Mouse (Mus musculus) thymus, adult 2 months (tissue): ENCODE measurements around the gene Caprin1. TPM values are rescaled to one million over a fixed set of nuclear protein-coding genes. Genes with fewer than 3 reads are reported as not detected.

Experiments
- DNase-seq: peaks from one replicate; pipeline ENCODE4 v3.0.0; 2021
- H3K27ac ChIP-seq: fragments of 200-500 bp; 2 replicates; pipeline ENCODE4 v1.5.1; 2012; ENCODE audit warnings: low read length, control low read depth; ENCODE audit not compliant: control insufficient read depth, insufficient read depth
- H3K27me3 ChIP-seq: fragments of 200-500 bp; 2 replicates; pipeline ENCODE4 v1.6.1; 2012; ENCODE audit warnings: mild to moderate bottlenecking, low read length, moderate library complexity, mixed read lengths; ENCODE audit not compliant: control insufficient read depth, insufficient read depth
- H3K36me3 ChIP-seq: fragments of 200-500 bp; 2 replicates; pipeline ENCODE4 v1.6.1; 2012; ENCODE audit warnings: mild to moderate bottlenecking, low read length, moderate library complexity; ENCODE audit not compliant: control insufficient read depth, insufficient read depth
- H3K4me1 ChIP-seq: fragments of 200-500 bp; replicated peaks from 2 replicates; pipeline ENCODE4 v1.6.1; 2012; ENCODE audit warnings: low read length; ENCODE audit not compliant: control insufficient read depth, insufficient read depth
- H3K4me3 ChIP-seq: fragments of 200-500 bp; 2 replicates; pipeline ENCODE4 v1.5.1; 2012; ENCODE audit warnings: mild to moderate bottlenecking, low read length, control low read depth, moderate library complexity; ENCODE audit not compliant: control insufficient read depth, insufficient read depth
- CTCF ChIP-seq: fragments of 200-500 bp; IDR thresholded peaks from 2 replicates; pipeline ENCODE4 v1.5.1; 2012; ENCODE audit warnings: mild to moderate bottlenecking, control low read depth, low read length, moderate library complexity, borderline replicate concordance; ENCODE audit not compliant: control insufficient read depth, poor library complexity, insufficient read depth; ENCODE audit errors: extremely low read depth
- POLR2A ChIP-seq: fragments of 200-500 bp; IDR thresholded peaks from 2 replicates; pipeline ENCODE4 v1.6.1; 2012; ENCODE audit warnings: mild to moderate bottlenecking, low read length, control low read depth, moderate library complexity; ENCODE audit not compliant: control insufficient read depth, poor library complexity, insufficient read depth; ENCODE audit errors: extremely low read depth
- WGBS: fragments of 180-500 bp; shearing (Covaris S2); methylation state at CpG from one replicate; pipeline ENCODE4 v1.1.7; 2018; 5-methylcytosine and 5-hydroxymethylcytosine counted together
- polyA plus RNA-seq: library from polyadenylated mRNA; depleted of rRNA; stranded (reverse); fragments of >200 nt; gene quantifications from 2 replicates; pipeline ENCODE4 v1.2.3, GENCODE M21; 2012

The Caprin1 gene
- polyA plus RNA-seq, 1 experiment = 182 TPM

GRCm38 (mm10) chr2:103837166-103837565 lies 39.7 kb upstream of the Caprin1 start:
- TF ChIP-seq CTCF (no peak), POLR2A (no peak)
- Histone ChIP-seq H3K27ac (no peak overlapping the region), H3K27me3 (no peaks in the 10 kb centered on the region), H3K36me3 (no peaks in the 10 kb centered on the region), H3K4me3 (no peak overlapping the region), H3K4me1 (no peaks in the 10 kb centered on the region)
- no peak for DNase-seq
- WGBS = 92% methylated on average over 4 of the region's 4 CpGs

- no peaks in the 10 kb centered on the region for H3K36me3 ChIP-seq
- no peak for DNase-seq
- H3K4me1 ChIP-seq = no peaks in the 10 kb centered on the region
- H3K4me3 ChIP-seq = no peak overlapping the region
- TF ChIP-seq CTCF (no peak), POLR2A (no peak)
- no peak overlapping the region for H3K27ac ChIP-seq
- no peaks in the 10 kb centered on the region for H3K27me3 ChIP-seq
- WGBS = 89% methylated on average over 11 of the region's 11 CpGs
Measured at GRCm38 (mm10) chr2:103835614-103836395, 38.4 kb upstream of the Caprin1 start.

- no peaks in the 10 kb centered on the region for H3K4me1 ChIP-seq
- H3K27me3 ChIP-seq = no peaks in the 10 kb centered on the region
- DNase-seq = no peak
- 56% methylated on average over 3 of the region's 3 CpGs for WGBS
- no peak overlapping the region for H3K4me3 ChIP-seq
- H3K27ac ChIP-seq = no peak overlapping the region
- TF ChIP-seq CTCF = no peak
- TF ChIP-seq POLR2A = no peak
- no peaks in the 10 kb centered on the region for H3K36me3 ChIP-seq
Measured at GRCm38 (mm10) chr2:103833816-103834445, 36.5 kb upstream of the Caprin1 start.

GRCm38 (mm10) chr2:103832899-103833298 lies 35.5 kb upstream of the Caprin1 start:
- 86% methylated on average over 5 of the region's 5 CpGs for WGBS
- no peak overlapping the region for H3K4me3 ChIP-seq
- no peak for DNase-seq
- H3K27ac ChIP-seq = no peak overlapping the region
- no peaks in the 10 kb centered on the region for H3K4me1 ChIP-seq
- H3K27me3 ChIP-seq = no peaks in the 10 kb centered on the region
- no peaks in the 10 kb centered on the region for H3K36me3 ChIP-seq
- TF ChIP-seq CTCF (no peak), POLR2A (no peak)

GRCm38 (mm10) chr2:103828900-103829299 lies 31.5 kb upstream of the Caprin1 start:
- Histone ChIP-seq H3K27ac (no peak overlapping the region), H3K4me3 (no peak overlapping the region), H3K27me3 (no peaks in the 10 kb centered on the region), H3K36me3 (no peaks in the 10 kb centered on the region), H3K4me1 (no peaks in the 10 kb centered on the region)
- no peak for DNase-seq
- TF ChIP-seq CTCF (no peak), POLR2A (no peak)

GRCm38 (mm10) chr2:103824916-103825315 lies 27.5 kb upstream of the Caprin1 start:
- no peaks in the 10 kb centered on the region for H3K4me1 ChIP-seq
- H3K4me3 ChIP-seq = no peak overlapping the region
- TF ChIP-seq POLR2A = no peak
- no peak for TF ChIP-seq CTCF
- H3K27ac ChIP-seq = no peak overlapping the region
- 88% methylated on average over 4 of the region's 4 CpGs for WGBS
- no peaks in the 10 kb centered on the region for H3K27me3 ChIP-seq
- H3K36me3 ChIP-seq = no peaks in the 10 kb centered on the region
- DNase-seq = no peak

- H3K27ac ChIP-seq = no peak overlapping the region
- DNase-seq = no peak
- H3K36me3 ChIP-seq = no peaks in the 10 kb centered on the region
Measured at GRCm38 (mm10) chr2:103822560-103822959, 25.1 kb upstream of the Caprin1 start.

More at GRCm38 (mm10) chr2:103822560-103822959, 25.1 kb upstream of the Caprin1 start:
- H3K4me3 ChIP-seq = no peak overlapping the region
- no peaks in the 10 kb centered on the region for H3K27me3 ChIP-seq
- WGBS = 90% methylated on average over 7 of the region's 7 CpGs
- TF ChIP-seq POLR2A (no peak), CTCF (no peak)
- no peaks in the 10 kb centered on the region for H3K4me1 ChIP-seq
